Mouse (Mus musculus) urinary bladder, postnatal 36 days (tissue): ENCODE results near the gene Gas2.

Experiments used
- DNase-seq, 2 experiments: peaks; one replicate each; pipeline ENCODE4 v3.0.0; 2022; ENCODE audit warnings: low spot score in 2 of 2, mixed read lengths in 1 of 2

The Gas2 gene

DNA sequence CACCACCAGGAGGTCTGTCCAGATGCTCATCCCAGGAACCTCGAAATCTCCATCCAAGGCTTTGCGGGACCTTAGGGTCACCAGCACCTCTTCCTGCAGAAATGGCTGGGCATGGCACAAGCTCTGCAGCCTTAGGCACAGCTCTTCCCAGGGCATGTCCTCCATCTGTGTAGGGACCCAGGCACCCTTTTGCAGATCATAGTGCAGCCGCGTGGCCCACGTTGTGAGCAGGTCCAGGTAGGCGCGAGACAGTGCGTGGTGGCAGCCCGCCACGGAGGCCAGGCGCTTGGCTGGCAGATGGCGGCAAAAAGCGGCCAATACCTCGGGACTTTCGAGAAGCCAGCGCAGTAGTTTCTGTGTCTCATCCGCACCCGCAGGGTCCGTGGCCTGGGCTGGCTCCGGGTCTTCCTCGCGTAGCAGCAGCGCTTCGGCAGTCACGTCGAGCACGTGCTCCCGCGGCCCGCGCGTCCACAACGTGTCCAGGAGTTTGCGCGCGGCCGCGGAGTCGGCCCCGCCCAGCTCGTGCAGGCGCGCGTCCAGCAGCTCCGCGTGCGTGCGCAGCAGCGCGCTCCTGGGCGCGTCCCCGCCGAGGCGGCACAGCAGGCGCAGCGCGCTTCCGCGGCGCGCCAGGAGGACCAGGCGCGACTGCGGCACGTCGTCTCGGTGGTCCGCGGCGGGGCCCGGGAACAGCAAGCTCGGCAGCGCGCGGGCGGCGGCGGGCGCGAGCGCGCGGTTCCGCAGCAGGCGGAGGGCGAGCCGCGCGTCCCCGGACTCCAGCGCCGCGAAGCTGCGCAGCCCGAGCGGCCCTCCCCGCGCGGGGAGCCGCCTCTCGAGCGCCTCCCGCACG lies at the start of gene Gas2:
Gene Gas2, plus strand, starts transcription at position 766 of the 847 bp plus-strand sequence.
- peak; percentile 84 to 85 for DNase-seq

DNA sequence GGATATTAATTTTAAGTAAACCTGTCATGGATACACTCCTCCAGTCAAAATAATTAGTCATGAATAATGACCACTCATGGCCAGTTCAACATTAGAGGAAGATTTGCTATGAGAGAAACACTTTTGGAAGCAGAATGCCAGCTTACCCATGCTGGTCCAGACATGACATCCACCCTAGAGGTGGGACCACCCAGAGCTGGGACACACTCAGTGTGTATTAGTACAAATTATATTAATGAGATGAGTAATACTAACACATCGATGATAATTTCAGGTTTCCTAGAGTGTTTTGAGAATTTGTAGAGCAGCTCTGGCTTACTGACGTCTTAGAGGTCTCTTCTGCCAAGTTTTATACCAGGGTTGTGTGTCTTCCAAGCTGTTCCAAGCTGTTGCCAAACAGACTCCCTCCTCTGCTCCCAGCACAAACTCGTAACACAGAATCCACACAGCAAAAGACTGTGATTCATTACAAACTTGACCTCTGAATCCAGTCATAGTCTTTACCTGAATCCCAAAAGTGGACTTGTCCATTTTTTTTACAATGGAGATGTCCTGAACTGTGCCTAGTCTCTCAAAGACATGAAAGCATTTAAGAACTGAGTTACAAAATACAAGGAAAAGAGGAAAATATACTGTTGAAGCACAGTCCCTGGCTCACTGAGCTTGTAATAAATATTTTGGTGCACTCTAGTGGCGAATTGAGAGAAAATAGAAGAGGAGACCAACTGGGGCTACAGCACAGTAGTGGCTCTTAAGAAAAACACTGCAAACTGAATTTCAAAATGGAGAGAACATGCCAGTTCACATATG lies 46.1 kb upstream of the Gas2 start:
- no peak for DNase-seq

- DNase-seq: no peak
Measured at GRCm38 (mm10) chr7:51816283-51816839, 45.5 kb upstream of the Gas2 start.

GRCm38 (mm10) chr7:51818251-51818974 lies 43.4 kb upstream of the Gas2 start:
- DNase-seq: no peak

- no peak for DNase-seq
Measured at GRCm38 (mm10) chr7:51819891-51820290, 41.9 kb upstream of the Gas2 start.

DNA sequence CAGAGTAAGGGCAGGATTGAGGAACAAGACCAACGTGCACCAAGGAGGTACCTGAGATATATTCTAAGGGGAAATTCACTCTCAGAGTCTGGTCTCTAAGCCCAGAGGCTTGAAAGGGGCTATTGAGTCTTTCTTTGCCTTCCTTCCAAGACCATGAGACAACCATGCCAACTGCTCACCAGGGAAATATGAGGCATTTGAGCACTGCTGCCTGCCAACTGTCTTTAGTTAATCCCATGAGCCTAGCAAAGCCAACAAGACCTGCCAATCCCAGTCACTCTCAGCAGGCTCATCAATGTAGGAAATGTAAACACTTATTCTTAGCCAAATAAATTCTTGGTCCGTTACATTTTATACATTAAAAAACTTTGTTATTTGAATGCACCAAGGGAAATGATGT lies 40.3 kb upstream of the Gas2 start:
- no peak for DNase-seq

DNA sequence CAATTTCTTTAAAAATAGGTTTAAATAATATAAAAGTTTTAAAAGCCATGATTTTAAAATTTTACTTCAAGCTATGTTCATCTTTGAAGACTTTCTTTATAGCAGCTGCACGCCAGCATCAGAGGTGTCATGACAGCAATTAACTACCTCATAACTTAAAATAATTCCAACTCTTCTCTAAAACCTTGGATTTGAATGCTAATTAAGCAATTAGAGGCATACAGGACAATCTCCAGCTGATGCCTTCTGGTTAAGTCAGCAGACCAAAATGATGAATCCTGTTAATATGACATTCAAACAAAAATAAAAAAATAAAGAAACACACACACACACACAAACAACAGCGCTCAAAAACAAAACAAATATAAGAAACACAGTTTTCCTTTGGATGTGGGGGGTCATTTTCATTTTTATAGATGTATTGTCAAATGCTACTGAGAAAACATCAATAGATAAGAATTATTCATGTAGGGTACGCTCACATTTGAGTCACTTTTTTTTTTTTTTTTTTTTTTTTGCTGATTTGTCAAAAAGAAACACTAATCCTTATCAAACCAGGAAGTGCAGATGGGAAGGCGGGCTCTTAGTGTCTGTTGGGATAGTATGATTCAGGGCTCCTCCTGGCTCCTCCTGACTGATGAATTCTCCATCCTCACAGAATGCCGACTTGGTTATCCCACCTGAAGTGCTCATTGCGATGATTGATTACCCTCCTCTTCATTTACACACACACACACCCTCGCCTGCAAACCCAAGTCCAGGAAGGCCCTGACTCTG lies 38.1 kb upstream of the Gas2 start:
- no peak for DNase-seq

DNA sequence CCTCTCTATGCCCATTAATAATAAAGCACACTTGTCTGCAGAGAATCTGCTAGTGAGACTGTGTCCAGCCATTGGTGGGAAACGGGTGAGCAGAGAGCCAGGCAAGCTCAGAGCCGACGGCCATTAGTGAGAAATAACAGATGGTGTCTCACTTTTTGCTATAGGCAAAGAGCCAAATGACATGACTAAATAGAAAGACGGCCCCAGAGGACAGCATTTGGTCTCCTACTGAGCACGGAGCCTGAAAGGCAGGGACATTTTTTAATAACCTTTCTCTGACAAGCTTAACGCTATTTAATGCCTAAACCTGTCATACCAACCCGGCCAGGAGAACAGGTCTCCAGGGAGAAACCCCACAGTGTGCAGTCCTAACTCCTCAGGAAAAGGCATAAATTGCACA lies 29.9 kb upstream of the Gas2 start:
- DNase-seq: no peak

DNA sequence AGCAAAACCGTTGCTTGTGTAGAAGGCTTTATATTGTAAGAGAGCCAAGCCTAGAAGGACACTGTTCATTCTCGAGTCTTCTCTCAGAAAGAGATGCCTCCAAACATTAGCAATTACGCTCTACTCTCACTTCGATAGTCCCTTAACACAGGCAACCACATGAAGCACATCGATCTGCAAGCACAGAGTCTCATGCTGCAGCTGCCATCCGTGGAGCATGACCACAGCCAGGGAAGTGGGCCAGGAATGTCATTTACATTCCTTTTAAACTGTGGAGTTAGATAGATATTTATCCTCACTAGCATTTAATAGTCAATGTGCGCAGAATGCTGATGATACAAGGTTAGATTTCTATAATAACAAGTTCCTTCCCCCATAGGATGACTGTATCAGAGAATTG lies 21.3 kb upstream of the Gas2 start:
- no peak for DNase-seq

DNA sequence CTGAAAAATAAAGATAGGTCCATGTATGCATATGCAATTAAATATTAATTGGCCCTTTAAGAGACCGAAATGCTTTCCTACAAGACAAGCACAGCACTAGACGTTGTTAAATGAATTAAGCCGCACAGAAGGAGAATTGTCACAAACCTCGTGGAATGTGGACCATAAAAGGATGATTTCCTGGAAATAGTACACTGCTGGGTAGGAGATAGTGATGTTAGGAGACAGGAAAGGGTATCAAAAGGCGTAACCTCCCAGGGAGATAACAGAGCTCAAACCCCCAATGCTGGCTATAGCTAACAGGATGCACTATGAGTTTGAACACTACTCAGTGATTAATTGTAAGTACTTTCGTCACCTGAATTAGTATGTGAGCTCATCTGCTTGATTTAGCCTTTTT lies 10.9 kb upstream of the Gas2 start:
- no peak for DNase-seq

GRCm38 (mm10) chr7:51851890-51852507 lies 9.8 kb upstream of the Gas2 start:
- DNase-seq: no peak

- peak; percentile 97 to 99 for DNase-seq
Measured at GRCm38 (mm10) chr7:51862097-51862492, 280 bp downstream of the Gas2 start, which contains the start of gene Fancf. Gene Fancf (minus strand): TSS chr7:51862267.

DNA sequence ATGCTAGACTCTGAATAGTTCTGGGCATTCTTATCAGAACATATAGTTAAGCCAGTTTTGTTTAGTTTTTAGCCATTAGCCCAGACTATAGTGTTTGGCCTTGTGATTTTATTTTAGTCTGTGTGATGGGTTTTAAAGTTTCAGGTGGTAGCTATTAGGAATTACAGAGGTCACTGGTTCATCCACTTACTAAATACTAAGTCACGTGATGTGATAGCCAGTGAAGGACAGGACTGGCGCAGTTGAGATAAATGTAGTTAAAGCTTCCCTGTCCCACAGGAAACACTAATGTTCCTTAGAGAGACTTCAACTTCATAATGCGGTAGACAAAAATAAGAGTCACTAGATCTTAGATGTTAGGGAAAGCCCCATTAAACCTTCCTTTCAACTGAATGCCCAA lies 1.0 kb downstream of the Gas2 start:
- DNase-seq: no peak

- DNase-seq: no peak
Measured at GRCm38 (mm10) chr7:51865336-51865735, 3.5 kb downstream of the Gas2 start.

GRCm38 (mm10) chr7:51867983-51868382 lies 6.2 kb downstream of the Gas2 start:
- DNase-seq: no peak

- no peak for DNase-seq
Measured at GRCm38 (mm10) chr7:51872041-51872440, 10.2 kb downstream of the Gas2 start.

- DNase-seq: no peak
Measured at GRCm38 (mm10) chr7:51872597-51872996, 10.8 kb downstream of the Gas2 start.

DNA sequence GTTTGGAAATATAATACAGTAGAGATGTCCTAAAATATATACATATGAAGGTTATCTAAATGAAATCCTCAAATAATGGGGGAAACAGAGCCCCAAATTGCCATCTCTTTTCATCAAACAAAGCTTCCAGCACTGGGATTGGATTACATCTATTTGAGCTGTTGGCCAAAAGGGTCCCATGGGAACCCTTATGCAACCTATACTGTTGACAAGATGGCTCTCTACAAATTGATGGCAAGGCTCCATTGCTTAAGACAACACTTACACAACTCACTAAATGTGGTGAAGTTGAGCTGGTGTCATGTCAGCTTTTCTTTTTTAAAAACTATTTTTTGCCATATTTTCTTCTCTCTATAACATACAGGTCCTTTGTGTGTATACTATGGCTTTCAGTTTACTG lies 14.5 kb downstream of the Gas2 start:
- no peak for DNase-seq

GRCm38 (mm10) chr7:51878730-51879129 lies 16.9 kb downstream of the Gas2 start:
- DNase-seq: no peak

- DNase-seq: peak in 1 of 2 experiments; percentile 2
Measured at GRCm38 (mm10) chr7:51879136-51879723, 17.4 kb downstream of the Gas2 start.
